Mouse (Mus musculus) C2C12 (cell line): Measurements from ENCODE around the gene Pitpnm3.

ENCODE experiments used
- CTCF ChIP-seq: IDR thresholded peaks from one replicate; pipeline ENCODE4 v1.5.1; 2011; ENCODE audit not compliant: control insufficient read depth, insufficient read depth, insufficient read length
- MAX ChIP-seq: IDR thresholded peaks from one replicate; pipeline ENCODE4 v1.6.1; 2011; ENCODE audit warnings: mild to moderate bottlenecking, control low read depth
- MYOD1 ChIP-seq: IDR thresholded peaks from one replicate; pipeline ENCODE4 v1.6.1; 2011; ENCODE audit warnings: low read depth; ENCODE audit not compliant: control insufficient read depth, insufficient read length
- MYOG ChIP-seq: IDR thresholded peaks from one replicate; pipeline ENCODE4 v1.6.1; 2011; ENCODE audit not compliant: control insufficient read depth, insufficient read length; ENCODE audit errors: extremely low read depth

GRCm38 (mm10) chr11:72031353-72031752 is 104.2 kb downstream of the Pitpnm3 start:
- TF ChIP-seq CTCF: no peak
- no peak for TF ChIP-seq MAX
- no peak for TF ChIP-seq MYOG
- no peak for TF ChIP-seq MYOD1
